Mouse (Mus musculus): ENCODE measurements around the gene Olfr299. TPM values are rescaled to one million over a fixed set of nuclear protein-coding genes. Genes with fewer than 3 reads are reported as not detected.

Gene Olfr299
- not detected in 2 replicates for polyA plus RNA-seq (2015; fragmentation: Nextera tagmentation; extraction: Ambion mirVana)

DNA sequence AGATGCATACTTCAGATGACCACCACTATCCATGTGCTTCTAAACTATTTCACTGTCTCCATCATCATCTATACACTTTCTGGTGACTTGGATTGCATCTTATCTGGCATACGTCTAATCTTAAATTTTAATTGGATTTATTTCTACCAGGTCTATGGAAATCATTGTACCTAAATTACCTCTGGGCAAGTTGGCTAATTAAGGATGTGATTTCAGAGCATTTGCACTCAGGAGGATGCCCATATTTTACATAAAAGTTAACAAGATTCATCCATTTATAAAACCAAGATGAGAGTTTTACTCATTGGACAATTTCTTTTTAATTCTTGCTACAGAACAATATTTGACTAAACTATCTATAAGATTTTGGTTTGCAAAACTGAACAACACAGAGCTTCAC is at the start of gene Olfr299:
Olfr299 (plus strand) TSS at position 301 of the 400 bp plus-strand sequence.
- H3K36me3 ChIP-seq, result no peaks in the 10 kb centered on the region
- WGBS, result 88% methylated on average over 1 of the region's 1 CpGs

DNA sequence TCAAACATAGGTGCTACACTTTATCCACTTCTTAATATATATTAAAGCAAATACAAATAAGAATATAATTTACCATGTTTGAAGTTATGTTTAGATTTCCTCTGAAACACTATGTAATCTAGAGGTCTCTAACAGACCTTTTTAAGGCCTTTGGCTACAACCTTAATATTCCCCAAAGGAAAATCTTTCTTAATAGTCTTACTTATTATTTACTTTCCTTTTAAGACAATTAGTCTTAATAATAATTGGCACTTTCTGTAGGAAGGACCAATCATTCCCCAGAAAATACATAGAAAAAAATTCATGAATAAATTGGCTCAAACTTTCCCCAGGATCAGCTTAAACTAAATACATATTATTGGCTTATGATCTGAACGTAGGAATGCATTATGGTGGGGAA is 32.7 kb downstream of the Olfr299 start, which contains the start of gene Olfr298:
Olfr298 (minus strand) TSS at position 101 of the 400 bp plus-strand sequence.
- Histone ChIP-seq H3K9ac (no peak within 1 kb of the TSS), H3K4me3 (replicated peaks) (no peak within 1 kb of the TSS), H3K4me2 (no peak within 1 kb of the TSS), H3K27ac (no peak within 1 kb of the TSS), H3K36me3 (no peaks in the 10 kb centered on the region), H3K4me1 (no peaks in the 10 kb centered on the region), H3K27me3 (replicated peaks) (no peaks in the 10 kb centered on the region), H3K9me3 (no peaks in the 10 kb centered on the region)
- ATAC-seq (ENCODE audit: insufficient read depth, low FRiP score, low read depth), result no peak
- WGBS, result 73% methylated on average over 1 of the region's 1 CpGs

More for the DNA sequence above, at the start of gene Olfr299:
- no peaks in the 10 kb centered on the region for H3K27me3 ChIP-seq (replicated peaks)
- H3K4me1 ChIP-seq, result no peaks in the 10 kb centered on the region
- no peak for ATAC-seq (ENCODE audit: insufficient read depth, low FRiP score, low read depth)
- no peak within 1 kb of the TSS for H3K4me2 ChIP-seq
- no peak within 1 kb of the TSS for H3K4me3 ChIP-seq (replicated peaks)
- H3K9me3 ChIP-seq, result no peaks in the 10 kb centered on the region
- no peak within 1 kb of the TSS for H3K9ac ChIP-seq
- no peak within 1 kb of the TSS for H3K27ac ChIP-seq

Other genes with a start within 250 kb of the Olfr299 start
- not detected in 2 replicates for gene Vmn2r76, start 213.6 kb upstream of the Olfr299 start, polyA plus RNA-seq (2015; fragmentation: Nextera tagmentation; extraction: Ambion mirVana)
- not detected in 2 replicates for gene Olfr310, start 182.7 kb upstream of the Olfr299 start, polyA plus RNA-seq (2015; fragmentation: Nextera tagmentation; extraction: Ambion mirVana)
- not detected in 2 replicates for gene Olfr309, start 146.2 kb upstream of the Olfr299 start, polyA plus RNA-seq (2015; fragmentation: Nextera tagmentation; extraction: Ambion mirVana)
- gene Olfr308, start 134.3 kb upstream of the Olfr299 start, polyA plus RNA-seq (2015; fragmentation: Nextera tagmentation; extraction: Ambion mirVana), result not detected in 2 replicates
- gene Olfr307, start 122.3 kb upstream of the Olfr299 start, polyA plus RNA-seq (2015; fragmentation: Nextera tagmentation; extraction: Ambion mirVana), result not detected in 2 replicates
- not detected in 2 replicates for gene Olfr305, start 93.0 kb upstream of the Olfr299 start, polyA plus RNA-seq (2015; fragmentation: Nextera tagmentation; extraction: Ambion mirVana)
- gene Olfr304, start 73.3 kb upstream of the Olfr299 start, polyA plus RNA-seq (2015; fragmentation: Nextera tagmentation; extraction: Ambion mirVana), result not detected in 2 replicates
- gene Olfr303, start 62.1 kb upstream of the Olfr299 start, polyA plus RNA-seq (2015; fragmentation: Nextera tagmentation; extraction: Ambion mirVana), result not detected in 2 replicates
- gene Olfr301, start 56.1 kb upstream of the Olfr299 start, polyA plus RNA-seq (2015; fragmentation: Nextera tagmentation; extraction: Ambion mirVana), result not detected in 2 replicates
- gene Olfr298, start 32.6 kb downstream of the Olfr299 start, polyA plus RNA-seq (2015; fragmentation: Nextera tagmentation; extraction: Ambion mirVana), result not detected in 2 replicates
- gene Olfr297, start 60.0 kb downstream of the Olfr299 start, polyA plus RNA-seq (2015; fragmentation: Nextera tagmentation; extraction: Ambion mirVana), result not detected in 2 replicates
- gene Olfr295, start 123.9 kb downstream of the Olfr299 start, polyA plus RNA-seq (2015; fragmentation: Nextera tagmentation; extraction: Ambion mirVana), result not detected in 2 replicates
- not detected in 2 replicates for gene Olfr294, start 156.7 kb downstream of the Olfr299 start, polyA plus RNA-seq (2015; fragmentation: Nextera tagmentation; extraction: Ambion mirVana)
- gene Olfr293, start 189.1 kb downstream of the Olfr299 start, polyA plus RNA-seq (2015; fragmentation: Nextera tagmentation; extraction: Ambion mirVana), result not detected in 2 replicates
- not detected in 2 replicates for gene Olfr292, start 228.4 kb downstream of the Olfr299 start, polyA plus RNA-seq (2015; fragmentation: Nextera tagmentation; extraction: Ambion mirVana)